Mouse (Mus musculus) embryonic facial prominence, embryonic 13.5 days (tissue): ENCODE data around the gene Abcf1. TPM values are rescaled to one million over a fixed set of nuclear protein-coding genes. Genes with fewer than 3 reads are reported as not detected.

Experiments used
- ATAC-seq: fragments of 200-750 bp; cut with Nextera tagmentation; 2 replicates; pipeline ENCODE4 v1.8.0; 2017; ENCODE audit warnings: low read depth; ENCODE audit not compliant: insufficient number of reproducible peaks, insufficient read depth, low FRiP score, low TSS enrichment
- H3K27ac ChIP-seq: fragments of 300-500 bp; sonication (generic); 2 replicates; pipeline ENCODE4 v1.5.1; 2015; ENCODE audit warnings: moderate library complexity, mild to moderate bottlenecking, inconsistent platforms
- H3K27me3 ChIP-seq: fragments of 300-500 bp; sonication (generic); 2 replicates; pipeline ENCODE4 v1.6.1; 2015; ENCODE audit warnings: mild to moderate bottlenecking, inconsistent platforms
- H3K36me3 ChIP-seq: fragments of 300-500 bp; sonication (generic); 2 replicates; pipeline ENCODE4 v1.6.1; 2015; ENCODE audit warnings: mild to moderate bottlenecking, inconsistent platforms
- H3K4me1 ChIP-seq: fragments of 300-500 bp; sonication (generic); 2 replicates; pipeline ENCODE4 v1.6.1; 2015; ENCODE audit warnings: inconsistent platforms
- H3K4me2 ChIP-seq: fragments of 300-500 bp; sonication (generic); 2 replicates; pipeline ENCODE4 v1.6.1; 2015; ENCODE audit warnings: moderate library complexity, mild to moderate bottlenecking, inconsistent platforms
- H3K4me3 ChIP-seq: fragments of 300-500 bp; sonication (generic); 2 replicates; pipeline ENCODE4 v1.5.1; 2015; ENCODE audit warnings: mild to moderate bottlenecking, inconsistent platforms
- H3K9ac ChIP-seq: fragments of 300-500 bp; sonication (generic); 2 replicates; pipeline ENCODE4 v1.6.1; 2015; ENCODE audit warnings: mild to moderate bottlenecking, inconsistent platforms
- H3K9me3 ChIP-seq: fragments of 300-500 bp; sonication (generic); 2 replicates; pipeline ENCODE4 v1.6.1; 2016; ENCODE audit warnings: inconsistent platforms
- WGBS: fragments of 180-500 bp; shearing (Covaris S2); methylation state at CpG from one replicate; pipeline ENCODE4 v1.1.7; 2015; ENCODE audit warnings: mixed read lengths; 5-methylcytosine and 5-hydroxymethylcytosine counted together
- polyA plus RNA-seq: library from polyadenylated mRNA; unstranded; fragments of >200 nt; fragmentation: Nextera tagmentation; extraction: Ambion mirVana; gene quantifications from 2 replicates; pipeline ENCODE4 v1.2.1, GENCODE M21; 2015

The Abcf1 gene
- polyA plus RNA-seq, 1 experiment from 2014 or later, result 110 TPM

DNA sequence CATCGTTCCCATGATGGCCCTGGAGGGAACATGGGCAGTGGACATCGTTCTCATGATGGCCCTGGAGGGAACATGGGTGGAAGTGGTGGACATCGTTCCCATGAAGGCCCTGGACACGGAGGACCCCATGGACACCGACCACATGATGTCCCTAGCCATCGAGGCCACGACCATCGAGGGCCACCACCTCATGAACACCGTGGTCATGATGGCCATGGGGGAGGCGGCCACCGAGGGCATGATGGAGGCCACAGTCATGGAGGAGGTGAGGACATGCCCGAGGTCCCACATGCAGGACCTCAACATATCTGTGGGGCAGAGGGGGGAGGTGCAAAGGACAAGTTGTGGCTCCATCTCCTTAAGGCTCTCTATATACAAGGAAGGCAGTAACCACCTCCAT, 38.9 kb downstream of the Abcf1 start:
- no peak; the same call in 1 of the 2 replicates for ATAC-seq
- Histone ChIP-seq H3K9me3 (no peaks in the 10 kb centered on the region), H3K9ac (no peak overlapping the region), H3K27me3 (no peaks in the 10 kb centered on the region), H3K4me2 (no peak overlapping the region), H3K4me1 (no peaks in the 10 kb centered on the region), H3K4me3 (no peak overlapping the region), H3K36me3 (peaks cover 58% of the 10 kb centered on the region), H3K27ac (no peak overlapping the region)
- WGBS, result 95% methylated on average over 12 of the region's 12 CpGs

DNA sequence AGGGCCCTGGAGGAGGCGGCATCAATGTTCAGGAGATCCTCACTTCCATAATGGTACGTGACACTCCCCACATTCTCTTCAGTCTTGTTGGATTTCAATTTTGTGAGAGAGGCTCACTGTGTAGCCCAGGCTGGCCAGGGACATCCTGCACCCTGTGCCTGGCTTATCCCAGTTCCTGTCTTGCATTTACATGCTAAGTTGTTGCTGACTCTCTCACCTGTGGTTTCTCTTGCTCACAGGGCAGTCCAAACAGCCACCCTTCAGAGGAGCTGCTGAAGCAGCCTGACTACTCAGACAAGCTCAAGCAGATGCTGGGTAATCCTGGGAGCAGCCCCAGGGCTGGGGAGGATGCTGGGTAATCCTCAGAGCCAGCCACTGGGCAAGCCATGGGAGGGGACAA, 40.0 kb downstream of the Abcf1 start:
- H3K9ac ChIP-seq, result no peak overlapping the region
- H3K27me3 ChIP-seq, result no peaks in the 10 kb centered on the region
- no peak overlapping the region for H3K4me3 ChIP-seq
- no peaks in the 10 kb centered on the region for H3K9me3 ChIP-seq
- H3K27ac ChIP-seq, result no peak overlapping the region
- ATAC-seq, result no peak
- 91% methylated on average over 2 of the region's 2 CpGs for WGBS
- H3K36me3 ChIP-seq, result peaks cover 68% of the 10 kb centered on the region
- no peak overlapping the region for H3K4me2 ChIP-seq
- H3K4me1 ChIP-seq, result no peaks in the 10 kb centered on the region

DNA sequence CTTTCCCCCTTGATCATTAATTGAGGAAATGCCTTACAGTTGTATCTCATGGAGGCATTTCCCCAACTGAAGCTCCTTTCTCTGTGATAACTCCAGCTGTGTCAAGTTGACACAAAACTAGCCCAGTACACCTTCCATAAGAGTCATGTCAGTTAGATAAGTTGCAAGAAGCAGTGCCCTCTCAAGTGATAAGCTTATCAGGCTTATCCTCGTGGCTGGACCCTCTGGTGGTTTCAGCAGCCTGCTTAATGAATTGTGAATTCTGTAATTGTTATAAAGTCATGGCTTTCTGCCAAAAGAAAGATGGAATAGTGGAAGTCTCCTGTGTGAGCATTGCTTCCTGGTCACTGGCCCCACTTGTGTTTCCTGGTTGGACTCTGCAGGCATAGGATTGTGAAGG, 42.1 kb downstream of the Abcf1 start:
- 86% methylated on average over 1 of the region's 1 CpGs for WGBS
- ATAC-seq, result no peak
- no peaks in the 10 kb centered on the region for H3K9me3 ChIP-seq
- H3K9ac ChIP-seq, result no peak overlapping the region
- H3K4me3 ChIP-seq, result no peak overlapping the region
- peaks cover 81% of the 10 kb centered on the region for H3K36me3 ChIP-seq
- H3K27me3 ChIP-seq, result no peaks in the 10 kb centered on the region
- no peaks in the 10 kb centered on the region for H3K4me1 ChIP-seq
- H3K4me2 ChIP-seq, result no peak overlapping the region
- no peak overlapping the region for H3K27ac ChIP-seq

DNA sequence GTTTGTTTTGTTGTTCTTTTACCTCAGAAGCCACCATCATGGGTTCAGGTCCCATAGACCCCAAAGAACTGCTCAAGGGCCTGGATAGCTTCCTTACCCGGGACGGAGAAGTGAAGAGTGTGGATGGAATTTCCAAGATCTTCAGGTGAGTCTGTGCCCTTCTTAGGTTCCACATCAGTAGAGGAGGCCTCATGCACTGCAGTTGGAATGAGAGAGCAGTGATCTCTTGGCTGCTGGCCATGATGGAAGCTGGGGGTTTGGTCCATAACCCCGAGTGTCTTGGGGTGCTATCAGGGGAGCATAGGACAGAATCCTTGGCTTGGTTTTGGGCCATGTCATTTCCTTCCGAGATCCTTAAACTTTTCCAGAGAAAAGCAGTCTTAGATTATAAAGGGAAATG, 46.3 kb downstream of the Abcf1 start:
- Histone ChIP-seq H3K4me1 (peaks cover 21% of the 10 kb centered on the region), H3K9me3 (no peaks in the 10 kb centered on the region), H3K4me2 (no peak overlapping the region), H3K4me3 (no peak overlapping the region), H3K27ac (no peak overlapping the region), H3K27me3 (no peaks in the 10 kb centered on the region), H3K9ac (no peak overlapping the region), H3K36me3 (peaks cover 49% of the 10 kb centered on the region)
- 92% methylated on average over 4 of the region's 4 CpGs for WGBS
- no peak for ATAC-seq

DNA sequence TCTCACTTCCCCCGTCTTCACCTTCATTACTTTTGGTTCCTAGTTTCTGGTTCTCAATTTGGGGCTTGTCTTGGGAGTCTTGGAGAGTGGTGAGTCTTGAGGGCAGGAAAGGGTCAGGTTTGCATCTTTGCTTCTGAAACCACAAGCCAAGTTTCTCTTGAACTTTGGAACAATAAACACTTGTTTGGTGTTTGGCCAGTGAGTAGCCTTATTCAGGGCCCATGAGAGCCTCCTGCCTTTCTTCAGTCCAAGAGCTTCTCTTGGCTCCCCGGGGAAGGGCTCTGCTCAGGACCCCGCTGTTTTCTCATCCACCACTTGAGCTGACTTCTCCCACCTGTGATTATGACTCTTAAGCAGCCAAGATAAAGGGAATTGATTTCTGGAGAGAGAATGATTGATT, 47.0 kb downstream of the Abcf1 start:
- H3K36me3 ChIP-seq, result peaks cover 41% of the 10 kb centered on the region
- ATAC-seq, result no peak
- H3K9me3 ChIP-seq, result no peaks in the 10 kb centered on the region
- H3K27ac ChIP-seq, result no peak overlapping the region
- no peak overlapping the region for H3K4me3 ChIP-seq
- H3K9ac ChIP-seq, result no peak overlapping the region
- H3K4me1 ChIP-seq, result peaks cover 21% of the 10 kb centered on the region
- WGBS, result 88% methylated on average over 3 of the region's 3 CpGs
- no peak overlapping the region for H3K4me2 ChIP-seq
- no peaks in the 10 kb centered on the region for H3K27me3 ChIP-seq

DNA sequence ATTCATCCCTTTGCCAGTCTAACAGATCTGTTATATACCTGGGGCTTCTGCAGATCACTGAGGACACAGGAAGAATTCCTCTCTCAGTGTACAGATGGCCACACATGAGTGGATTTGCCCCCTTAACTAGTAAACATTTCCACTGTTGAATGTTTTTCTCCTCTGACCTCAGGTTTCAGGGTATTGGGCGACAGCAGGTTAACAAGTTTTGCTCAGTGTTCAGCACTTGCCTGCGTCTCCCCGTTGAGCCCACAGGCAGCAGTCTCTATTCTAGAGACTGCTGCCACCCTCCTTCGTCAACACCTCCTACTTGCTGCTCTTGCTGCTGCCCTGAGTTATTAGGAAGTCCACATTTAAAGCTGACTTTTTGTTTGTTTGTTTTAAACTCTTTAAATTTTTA, 47.9 kb downstream of the Abcf1 start:
- H3K9me3 ChIP-seq, result no peaks in the 10 kb centered on the region
- H3K4me3 ChIP-seq, result no peak overlapping the region
- peaks cover 35% of the 10 kb centered on the region for H3K36me3 ChIP-seq
- H3K4me1 ChIP-seq, result peaks cover 21% of the 10 kb centered on the region
- 82% methylated on average over 4 of the region's 4 CpGs for WGBS
- no peak overlapping the region for H3K9ac ChIP-seq
- no peak overlapping the region; the same call in 1 of the 2 replicates for H3K27ac ChIP-seq
- no peak for ATAC-seq
- no peak overlapping the region for H3K4me2 ChIP-seq
- H3K27me3 ChIP-seq, result no peaks in the 10 kb centered on the region

DNA sequence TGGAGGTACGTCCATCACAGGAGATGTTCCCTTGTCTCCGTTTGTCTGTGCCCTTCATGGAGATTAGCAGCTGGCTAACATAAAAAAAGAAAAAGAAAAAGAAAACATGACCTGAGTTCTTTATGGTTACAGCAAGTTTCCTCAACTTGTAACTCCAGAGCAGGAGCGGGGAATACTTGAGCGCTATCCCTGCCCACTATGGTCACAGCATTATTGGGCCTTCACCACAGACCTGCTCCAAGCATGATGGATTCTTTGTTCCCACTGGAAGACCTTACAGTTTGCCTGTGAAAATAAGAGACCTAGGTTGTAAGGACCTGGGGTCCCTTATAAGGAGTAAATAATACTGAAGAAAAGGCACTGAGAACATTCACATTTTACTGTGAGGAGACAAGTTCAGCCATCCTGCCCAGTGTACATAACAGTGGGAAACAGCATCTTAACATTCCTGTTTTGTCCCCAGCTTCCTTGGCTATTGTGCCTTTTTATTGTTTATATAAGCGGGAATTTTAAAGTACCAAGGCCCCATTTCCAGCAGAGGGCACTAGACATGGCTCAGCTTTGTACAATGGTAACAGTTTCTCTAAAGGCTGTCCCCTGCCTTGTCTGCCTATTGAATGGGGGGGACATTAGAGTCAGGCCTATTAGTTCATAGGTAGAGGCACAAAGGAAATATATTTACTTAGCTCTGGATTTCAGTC, 48.5 kb downstream of the Abcf1 start:
- 71% methylated on average over 5 of the region's 5 CpGs for WGBS
- Histone ChIP-seq H3K4me2 (no peak overlapping the region), H3K9ac (no peak overlapping the region), H3K9me3 (no peaks in the 10 kb centered on the region), H3K27ac (peak overlapping the region; percentile 97), H3K4me1 (peaks cover 21% of the 10 kb centered on the region), H3K4me3 (no peak overlapping the region), H3K27me3 (no peaks in the 10 kb centered on the region), H3K36me3 (peaks cover 28% of the 10 kb centered on the region)
- ATAC-seq, result no peak

DNA sequence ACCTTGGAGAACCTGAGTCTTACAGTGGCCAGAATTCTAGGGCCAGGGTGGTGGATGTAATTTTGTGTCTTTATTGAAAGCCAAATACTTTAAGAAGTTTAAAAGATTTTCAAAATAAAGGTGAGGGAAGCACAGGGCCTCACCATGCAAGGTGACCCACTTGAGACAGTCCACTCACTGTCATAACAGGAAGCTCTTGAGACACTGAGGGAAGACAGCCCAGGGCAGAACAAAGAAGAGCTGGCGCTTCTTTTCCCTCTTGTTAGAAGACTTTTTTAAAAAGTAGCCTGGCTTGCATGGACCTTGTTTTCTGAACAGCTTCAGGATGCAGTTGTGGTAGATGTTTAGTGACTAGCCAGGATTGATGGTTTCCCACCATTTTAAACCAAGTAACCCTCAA, 49.2 kb downstream of the Abcf1 start:
- WGBS, result 78% methylated on average over 1 of the region's 1 CpGs
- H3K4me3 ChIP-seq, result no peak overlapping the region
- no peak overlapping the region for H3K9ac ChIP-seq
- H3K36me3 ChIP-seq, result peaks cover 23% of the 10 kb centered on the region
- ATAC-seq, result no peak
- H3K4me2 ChIP-seq, result 0 out of 2 replicates have a peak overlapping the region, but pooled peaks have one; percentile 93
- no peaks in the 10 kb centered on the region for H3K27me3 ChIP-seq
- H3K9me3 ChIP-seq, result no peaks in the 10 kb centered on the region
- peak overlapping the region; percentile 97 for H3K27ac ChIP-seq
- peaks cover 24% of the 10 kb centered on the region for H3K4me1 ChIP-seq

DNA sequence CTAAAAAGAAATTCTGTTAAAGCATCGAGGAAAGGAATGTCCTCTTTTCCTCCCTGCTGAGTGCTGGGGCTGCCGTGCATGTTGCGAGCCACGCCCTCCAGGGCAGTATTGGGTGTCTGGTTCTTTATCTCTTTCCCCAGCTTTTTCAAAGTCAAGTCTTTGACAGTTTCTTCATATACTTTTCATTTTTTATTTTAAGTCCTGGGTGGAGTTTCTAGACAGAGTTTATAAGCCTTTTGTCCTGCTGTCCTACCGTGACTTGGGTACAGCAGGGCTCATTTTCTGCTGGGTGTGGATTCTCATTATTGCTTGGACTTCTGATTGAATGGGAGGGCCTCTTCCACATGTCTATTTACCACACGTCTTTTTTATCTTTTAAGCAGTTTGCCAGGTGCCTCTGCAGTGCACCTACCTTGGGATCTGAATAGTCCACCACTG, 49.7 kb downstream of the Abcf1 start:
- WGBS, result 46% methylated on average over 6 of the region's 6 CpGs
- Histone ChIP-seq H3K9ac (peak overlapping the region; percentile 97), H3K36me3 (peaks cover 18% of the 10 kb centered on the region), H3K4me1 (peaks cover 26% of the 10 kb centered on the region), H3K4me3 (peak overlapping the region; percentile 72; the same call in 1 of the 2 replicates), H3K9me3 (no peaks in the 10 kb centered on the region), H3K27ac (peak overlapping the region; percentile 97), H3K27me3 (no peaks in the 10 kb centered on the region), H3K4me2 (peak overlapping the region; percentile 93)
- ATAC-seq, result no peak

DNA sequence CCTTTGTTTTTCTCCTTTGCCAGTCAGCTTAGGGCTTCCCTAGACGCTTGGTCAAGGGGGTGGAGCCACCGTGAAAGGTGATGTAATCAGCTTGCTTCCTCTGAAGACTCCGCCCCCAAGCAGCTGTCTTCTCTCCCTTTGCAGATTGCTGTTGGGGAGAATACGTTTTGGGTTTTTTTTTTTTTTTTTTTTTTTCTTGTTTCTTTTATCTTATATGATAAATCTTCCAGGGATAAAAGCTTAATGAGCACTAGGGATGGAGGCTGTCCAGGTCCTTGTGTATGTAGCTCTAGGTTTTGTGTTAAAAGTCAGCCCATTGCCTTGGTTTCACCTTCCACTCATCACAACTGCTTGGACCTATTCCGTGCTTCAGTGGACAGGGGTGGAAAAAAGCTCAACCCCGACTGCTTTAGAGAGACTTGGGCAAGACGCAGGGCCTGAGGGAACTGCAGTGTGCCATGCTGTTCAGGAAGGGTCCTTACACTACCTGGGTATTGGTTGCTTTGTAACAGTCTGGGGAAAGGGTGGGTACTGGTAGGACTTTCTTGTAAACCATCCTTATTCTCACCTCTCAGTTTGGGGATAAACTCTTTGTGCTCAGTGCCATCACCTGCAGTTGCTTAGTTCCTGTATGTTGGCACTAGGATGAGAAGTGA, 50.4 kb downstream of the Abcf1 start:
- no peak for ATAC-seq
- peak overlapping the region; percentile 93 for H3K4me2 ChIP-seq
- H3K9ac ChIP-seq, result peak overlapping the region; percentile 97
- peak overlapping the region; percentile 97 for H3K27ac ChIP-seq
- no peaks in the 10 kb centered on the region for H3K27me3 ChIP-seq
- 14% methylated on average over 7 of the region's 7 CpGs for WGBS
- H3K9me3 ChIP-seq, result no peaks in the 10 kb centered on the region
- H3K36me3 ChIP-seq, result peaks cover 15% of the 10 kb centered on the region
- peaks cover 26% of the 10 kb centered on the region for H3K4me1 ChIP-seq
- H3K4me3 ChIP-seq, result peak overlapping the region; percentile 72

DNA sequence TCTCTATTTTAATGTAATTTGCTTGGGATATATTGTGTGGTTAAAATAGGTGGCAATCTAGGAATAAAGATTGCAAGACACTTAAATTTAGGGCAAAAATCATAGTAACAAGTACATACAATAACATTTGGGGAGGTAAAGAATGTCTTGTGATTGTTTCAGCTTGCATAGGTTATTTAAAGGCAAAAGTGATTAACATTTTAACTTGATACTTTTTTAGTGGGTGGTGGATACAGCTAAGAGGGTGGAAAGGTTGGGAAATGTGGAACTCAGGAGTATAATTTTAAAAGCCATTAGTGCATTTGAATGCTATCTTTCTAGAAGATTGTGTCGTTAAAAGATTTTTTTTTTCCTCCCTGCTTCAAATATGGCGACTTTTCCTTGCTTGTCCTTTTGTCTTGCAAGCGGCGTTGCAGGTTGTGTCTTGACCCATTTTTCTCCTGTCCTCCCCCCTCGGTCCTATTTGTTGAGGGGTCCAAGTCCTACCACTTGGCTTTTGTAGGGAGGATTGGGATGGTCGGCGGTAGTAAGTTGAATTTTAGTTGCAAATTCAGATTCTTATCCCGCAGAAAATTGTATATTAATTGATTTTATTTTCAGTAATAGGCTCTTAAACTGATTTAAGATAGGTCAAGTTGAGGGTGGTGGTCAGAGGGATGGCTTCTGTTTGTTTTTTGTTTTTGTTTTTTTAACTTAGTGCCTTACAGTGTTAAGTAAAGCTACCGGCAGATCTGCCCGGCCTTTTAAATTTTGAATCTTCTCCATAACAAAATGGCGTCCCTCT, 51.1 kb downstream of the Abcf1 start:
- H3K4me1 ChIP-seq, result peaks cover 26% of the 10 kb centered on the region
- H3K9ac ChIP-seq, result peak overlapping the region; percentile 97
- peak overlapping the region; percentile 72 for H3K4me3 ChIP-seq
- no peaks in the 10 kb centered on the region for H3K9me3 ChIP-seq
- peaks cover 12% of the 10 kb centered on the region for H3K36me3 ChIP-seq
- peak overlapping the region; percentile 93 for H3K4me2 ChIP-seq
- WGBS, result under 1% methylated on average over 11 of the region's 11 CpGs
- H3K27ac ChIP-seq, result peak overlapping the region; percentile 97
- H3K27me3 ChIP-seq, result no peaks in the 10 kb centered on the region
- ATAC-seq, result no peak
